Mouse (Mus musculus): ENCODE results near the gene Hsd11b2.

Hsd11b2 gene

GRCm38 (mm10) chr8:105521061-105521460 is 2.5 kb downstream of the Hsd11b2 start:
- no peak for DNase-seq (ENCODE audit: extremely low spot score, low read depth, low spot score)

GRCm38 (mm10) chr8:105521995-105522769 is 3.6 kb downstream of the Hsd11b2 start:
- DNase-seq (ENCODE audit: extremely low spot score, low read depth, low spot score), result no peak

GRCm38 (mm10) chr8:105522890-105523289 is 4.3 kb downstream of the Hsd11b2 start:
- DNase-seq (ENCODE audit: extremely low spot score, low read depth, low spot score), result no peak

GRCm38 (mm10) chr8:105527110-105527509 is 8.6 kb downstream of the Hsd11b2 start:
- DNase-seq (ENCODE audit: extremely low spot score, low read depth, low spot score), result no peak

GRCm38 (mm10) chr8:105528206-105528605 is 9.7 kb downstream of the Hsd11b2 start:
- no peak for DNase-seq (ENCODE audit: extremely low spot score, low read depth, low spot score)

GRCm38 (mm10) chr8:105529271-105529670 is 10.7 kb downstream of the Hsd11b2 start:
- DNase-seq (ENCODE audit: extremely low spot score, low read depth, low spot score), result no peak

GRCm38 (mm10) chr8:105531774-105532173 is 13.2 kb downstream of the Hsd11b2 start:
- no peak for DNase-seq (ENCODE audit: extremely low spot score, low read depth, low spot score)

- DNase-seq (ENCODE audit: extremely low spot score, low read depth, low spot score), result no peak
Measured at GRCm38 (mm10) chr8:105533439-105533838, 14.9 kb downstream of the Hsd11b2 start.

GRCm38 (mm10) chr8:105533892-105534329 is 15.4 kb downstream of the Hsd11b2 start:
- DNase-seq (ENCODE audit: extremely low spot score, low read depth, low spot score), result no peak

- no peak for DNase-seq (ENCODE audit: extremely low spot score, low read depth, low spot score)
Measured at GRCm38 (mm10) chr8:105536546-105536945, 18.0 kb downstream of the Hsd11b2 start.

- no peak for DNase-seq (ENCODE audit: extremely low spot score, low read depth, low spot score)
Measured at GRCm38 (mm10) chr8:105537011-105537677, 18.6 kb downstream of the Hsd11b2 start.

- no peak for DNase-seq (ENCODE audit: extremely low spot score, low read depth, low spot score)
Measured at GRCm38 (mm10) chr8:105538940-105539339, 20.4 kb downstream of the Hsd11b2 start.

- DNase-seq (ENCODE audit: extremely low spot score, low read depth, low spot score), result no peak
Measured at GRCm38 (mm10) chr8:105542032-105542656, 23.6 kb downstream of the Hsd11b2 start.

- no peak for DNase-seq (ENCODE audit: extremely low spot score, low read depth, low spot score)
Measured at GRCm38 (mm10) chr8:105542808-105543207, 24.3 kb downstream of the Hsd11b2 start.

- no peak for DNase-seq (ENCODE audit: extremely low spot score, low read depth, low spot score)
Measured at GRCm38 (mm10) chr8:105543703-105544102, 25.1 kb downstream of the Hsd11b2 start.

GRCm38 (mm10) chr8:105544544-105545205 is 26.1 kb downstream of the Hsd11b2 start:
- no peak for DNase-seq (ENCODE audit: extremely low spot score, low read depth, low spot score)

- no peak for DNase-seq (ENCODE audit: extremely low spot score, low read depth, low spot score)
Measured at GRCm38 (mm10) chr8:105545249-105545648, 26.7 kb downstream of the Hsd11b2 start.

GRCm38 (mm10) chr8:105546384-105547350 is 28.1 kb downstream of the Hsd11b2 start:
- DNase-seq (ENCODE audit: extremely low spot score, low read depth, low spot score), result no peak

- DNase-seq (ENCODE audit: extremely low spot score, low read depth, low spot score), result no peak
Measured at GRCm38 (mm10) chr8:105549506-105549905, 31.0 kb downstream of the Hsd11b2 start.

- DNase-seq (ENCODE audit: extremely low spot score, low read depth, low spot score), result no peak
Measured at GRCm38 (mm10) chr8:105550083-105550482, 31.5 kb downstream of the Hsd11b2 start.
